Mouse (Mus musculus) limb, embryonic 11.5 days (tissue): ENCODE results near the gene Tenm3. TPM values are rescaled to one million over a fixed set of nuclear protein-coding genes. Genes with fewer than 3 reads are reported as not detected.

Experiments
- ATAC-seq: fragments of 200-750 bp; cut with Nextera tagmentation; 2 replicates; pipeline ENCODE4 v1.8.0; 2017; ENCODE audit warnings: low read depth; ENCODE audit not compliant: insufficient number of reproducible peaks, low FRiP score, low TSS enrichment
- DNase-seq: peaks from one replicate; pipeline ENCODE4 v3.0.0-alpha.2; 2015; ENCODE audit warnings: low spot score
- H3K27ac ChIP-seq: fragments of 300-500 bp; sonication (generic); replicated peaks from 2 replicates; pipeline ENCODE4 v1.5.1; 2014; ENCODE audit warnings: low read depth, mild to moderate bottlenecking, low read length
- H3K27me3 ChIP-seq: fragments of 300-500 bp; sonication (generic); 2 replicates; pipeline ENCODE4 v1.6.1; 2014; ENCODE audit warnings: mild to moderate bottlenecking, low read length, mixed read lengths; ENCODE audit not compliant: control insufficient read depth, insufficient read depth
- H3K36me3 ChIP-seq: fragments of 300-500 bp; sonication (generic); 2 replicates; pipeline ENCODE4 v1.6.1; 2014; ENCODE audit warnings: mild to moderate bottlenecking, low read length, moderate library complexity, mixed read lengths; ENCODE audit not compliant: control insufficient read depth, insufficient read depth
- H3K4me1 ChIP-seq: fragments of 300-500 bp; sonication (generic); 2 replicates; pipeline ENCODE4 v1.6.1; 2014; ENCODE audit warnings: low read length, mixed read lengths; ENCODE audit not compliant: control insufficient read depth, insufficient read depth
- H3K4me2 ChIP-seq: fragments of 300-500 bp; sonication (generic); 2 replicates; pipeline ENCODE4 v1.6.1; 2014; ENCODE audit warnings: low read depth, mild to moderate bottlenecking, moderate library complexity; ENCODE audit not compliant: severe bottlenecking
- H3K4me3 ChIP-seq: fragments of 300-500 bp; sonication (generic); 2 replicates; pipeline ENCODE4 v1.5.1; 2014; ENCODE audit warnings: low read depth, low read length
- H3K9ac ChIP-seq: fragments of 300-500 bp; sonication (generic); 2 replicates; pipeline ENCODE4 v1.6.1; 2014; ENCODE audit warnings: mild to moderate bottlenecking, low read length
- H3K9me3 ChIP-seq: fragments of 300-500 bp; sonication (generic); 2 replicates; pipeline ENCODE4 v1.6.1; 2016; ENCODE audit warnings: low read length; ENCODE audit not compliant: control insufficient read depth
- WGBS: fragments of 180-500 bp; shearing (Covaris S2); extraction: QIAGEN DNeasy Blood & Tissue Kit; methylation state at CpG from one replicate; pipeline ENCODE4 v1.1.7; 2014; 5-methylcytosine and 5-hydroxymethylcytosine counted together
- polyA plus RNA-seq: library from polyadenylated mRNA; unstranded; fragments of >200 nt; fragmentation: Nextera tagmentation; extraction: Ambion mirVana; gene quantifications from 2 replicates; pipeline ENCODE4 v1.2.1, GENCODE M21; 2014

Tenm3 gene
- polyA plus RNA-seq, 1 experiment from 2014 or later, result 52.1 TPM

GRCm38 (mm10) chr8:48636979-48637378 is 206.8 kb downstream of the Tenm3 start:
- Histone ChIP-seq H3K9ac (no peak overlapping the region), H3K27ac (no peak overlapping the region), H3K27me3 (no peaks in the 10 kb centered on the region), H3K4me3 (no peak overlapping the region), H3K36me3 (no peaks in the 10 kb centered on the region), H3K9me3 (no peaks in the 10 kb centered on the region), H3K4me1 (no peaks in the 10 kb centered on the region), H3K4me2 (no peak overlapping the region)
- no peak for DNase-seq
- 87% methylated on average over 5 of the region's 5 CpGs for WGBS
- no peak for ATAC-seq

- Histone ChIP-seq H3K4me3 (no peak overlapping the region), H3K27ac (no peak overlapping the region), H3K9ac (no peak overlapping the region), H3K4me1 (no peaks in the 10 kb centered on the region), H3K4me2 (no peak overlapping the region), H3K36me3 (no peaks in the 10 kb centered on the region), H3K27me3 (no peaks in the 10 kb centered on the region), H3K9me3 (no peaks in the 10 kb centered on the region)
- DNase-seq (no peak), ATAC-seq (no peak)
- 73% methylated on average over 4 of the region's 4 CpGs for WGBS
Observed at GRCm38 (mm10) chr8:48635815-48636214, 207.9 kb downstream of the Tenm3 start.

GRCm38 (mm10) chr8:48633426-48633825 is 210.3 kb downstream of the Tenm3 start:
- Histone ChIP-seq H3K9me3 (no peaks in the 10 kb centered on the region), H3K36me3 (no peaks in the 10 kb centered on the region), H3K4me3 (no peak overlapping the region), H3K27ac (no peak overlapping the region), H3K9ac (no peak overlapping the region), H3K4me1 (no peaks in the 10 kb centered on the region), H3K27me3 (no peaks in the 10 kb centered on the region), H3K4me2 (no peak overlapping the region)
- no peak for ATAC-seq
- DNase-seq, result no peak
- WGBS, result 60% methylated on average over 8 of the region's 8 CpGs

GRCm38 (mm10) chr8:48622517-48623153 is 221.1 kb downstream of the Tenm3 start:
- 73% methylated on average over 11 of the region's 11 CpGs for WGBS
- DNase-seq (no peak), ATAC-seq (no peak)
- Histone ChIP-seq H3K9ac (no peak overlapping the region), H3K27me3 (no peaks in the 10 kb centered on the region), H3K36me3 (no peaks in the 10 kb centered on the region), H3K4me2 (no peak overlapping the region), H3K4me3 (no peak overlapping the region), H3K27ac (no peak overlapping the region), H3K9me3 (no peaks in the 10 kb centered on the region), H3K4me1 (no peaks in the 10 kb centered on the region)

GRCm38 (mm10) chr8:48615088-48615487 is 228.7 kb downstream of the Tenm3 start:
- Histone ChIP-seq H3K4me2 (no peak overlapping the region), H3K4me1 (0 out of 2 replicates have a peak, but pooled peaks cover 2% of the 10 kb centered on the region), H3K27me3 (no peaks in the 10 kb centered on the region), H3K9me3 (no peaks in the 10 kb centered on the region), H3K4me3 (no peak overlapping the region), H3K36me3 (no peaks in the 10 kb centered on the region), H3K27ac (no peak overlapping the region), H3K9ac (no peak overlapping the region)
- no peak for DNase-seq
- no peak for ATAC-seq
- 29% methylated on average over 8 of the region's 8 CpGs for WGBS

GRCm38 (mm10) chr8:48611934-48612512 is 231.7 kb downstream of the Tenm3 start:
- 87% methylated on average over 10 of the region's 10 CpGs for WGBS
- no peak overlapping the region for H3K4me3 ChIP-seq
- ATAC-seq (no peak), DNase-seq (no peak)
- no peak overlapping the region for H3K4me2 ChIP-seq
- no peak overlapping the region for H3K27ac ChIP-seq
- no peak overlapping the region for H3K9ac ChIP-seq
- no peaks in the 10 kb centered on the region for H3K27me3 ChIP-seq
- 0 out of 2 replicates have a peak, but pooled peaks cover 2% of the 10 kb centered on the region for H3K4me1 ChIP-seq
- H3K36me3 ChIP-seq, result no peaks in the 10 kb centered on the region
- no peaks in the 10 kb centered on the region for H3K9me3 ChIP-seq

GRCm38 (mm10) chr8:48611126-48611525 is 232.6 kb downstream of the Tenm3 start:
- no peaks in the 10 kb centered on the region for H3K36me3 ChIP-seq
- DNase-seq (peak; percentile 35), ATAC-seq (0 out of 2 replicates have a peak, but pooled peaks have one; percentile 26)
- H3K4me3 ChIP-seq, result no peak overlapping the region
- no peaks in the 10 kb centered on the region for H3K27me3 ChIP-seq
- H3K9ac ChIP-seq, result no peak overlapping the region
- no peak overlapping the region for H3K4me2 ChIP-seq
- 0 out of 2 replicates have a peak, but pooled peaks cover 2% of the 10 kb centered on the region for H3K4me1 ChIP-seq
- H3K9me3 ChIP-seq, result no peaks in the 10 kb centered on the region
- 55% methylated on average over 12 of the region's 12 CpGs for WGBS
- no peak overlapping the region for H3K27ac ChIP-seq

GRCm38 (mm10) chr8:48610316-48610715 is 233.4 kb downstream of the Tenm3 start:
- Histone ChIP-seq H3K4me3 (no peak overlapping the region), H3K4me1 (0 out of 2 replicates have a peak, but pooled peaks cover 2% of the 10 kb centered on the region), H3K9me3 (no peaks in the 10 kb centered on the region)

More at GRCm38 (mm10) chr8:48610316-48610715, 233.4 kb downstream of the Tenm3 start:
- no peak for DNase-seq
- H3K4me2 ChIP-seq, result no peak overlapping the region
- no peaks in the 10 kb centered on the region for H3K36me3 ChIP-seq
- WGBS, result 78% methylated on average over 6 of the region's 6 CpGs
- no peak overlapping the region for H3K9ac ChIP-seq
- H3K27ac ChIP-seq, result no peak overlapping the region
- ATAC-seq, result no peak
- H3K27me3 ChIP-seq, result no peaks in the 10 kb centered on the region
